Mouse (Mus musculus) intestine, postnatal 0 days (tissue): ENCODE data around the gene Disc1. TPM values are rescaled to one million over a fixed set of nuclear protein-coding genes. Genes with fewer than 3 reads are reported as not detected.
A peak's percentile ranks its signal among the peaks of the same experiment; 100 is the strongest.

ENCODE experiments used
- ATAC-seq: fragments of 200-750 bp; cut with Nextera tagmentation; 2 replicates; pipeline ENCODE4 v1.8.0; 2017; ENCODE audit warnings: mild to moderate bottlenecking, moderate TSS enrichment, moderate library complexity
- H3K27ac ChIP-seq: fragments of 300-500 bp; sonication (generic); 2 replicates; pipeline ENCODE4 v1.5.1; 2014; ENCODE audit warnings: mild to moderate bottlenecking, low read depth, low read length, moderate library complexity
- H3K27me3 ChIP-seq: fragments of 300-500 bp; sonication (generic); replicated peaks from 2 replicates; pipeline ENCODE4 v1.6.1; 2014; ENCODE audit warnings: low read length, mixed read lengths; ENCODE audit not compliant: control insufficient read depth, insufficient read depth
- H3K36me3 ChIP-seq: fragments of 300-500 bp; sonication (generic); 2 replicates; pipeline ENCODE4 v1.6.1; 2014; ENCODE audit warnings: mild to moderate bottlenecking, moderate library complexity; ENCODE audit not compliant: control insufficient read depth, insufficient read depth
- H3K4me1 ChIP-seq: fragments of 300-500 bp; sonication (generic); replicated peaks from 2 replicates; pipeline ENCODE4 v1.6.1; 2014; ENCODE audit warnings: antibody characterized with exemption, low read length, mixed read lengths; ENCODE audit not compliant: control insufficient read depth, insufficient read depth
- H3K4me2 ChIP-seq: fragments of 300-500 bp; sonication (generic); replicated peaks from 2 replicates; pipeline ENCODE4 v1.6.1; 2014; ENCODE audit warnings: low read depth, mild to moderate bottlenecking, moderate library complexity
- H3K4me3 ChIP-seq: fragments of 300-500 bp; sonication (generic); 2 replicates; pipeline ENCODE4 v1.5.1; 2014; ENCODE audit warnings: low read depth, low read length
- H3K9ac ChIP-seq: fragments of 300-500 bp; sonication (generic); 2 replicates; pipeline ENCODE4 v1.6.1; 2014; ENCODE audit warnings: mild to moderate bottlenecking, low read depth, low read length
- H3K9me3 ChIP-seq: fragments of 300-500 bp; sonication (generic); 2 replicates; pipeline ENCODE4 v1.6.1; 2016; ENCODE audit warnings: mixed run types; ENCODE audit not compliant: control insufficient read depth
- CTCF ChIP-seq: sonication (generic); IDR thresholded peaks from 2 replicates; pipeline ENCODE4 v1.5.1; 2016; ENCODE audit warnings: low read depth, mild to moderate bottlenecking, control low read depth, antibody characterized with exemption, moderate library complexity
- WGBS: fragments of 180-500 bp; shearing (Covaris S2); extraction: QIAGEN DNeasy Blood & Tissue Kit; methylation state at CpG from one replicate; pipeline ENCODE4 v1.1.7; 2014; 5-methylcytosine and 5-hydroxymethylcytosine counted together
- polyA plus RNA-seq: library from polyadenylated mRNA; unstranded; fragments of >200 nt; fragmentation: Nextera tagmentation; extraction: Ambion mirVana; gene quantifications from 2 replicates; pipeline ENCODE4 v1.2.1, GENCODE M21; 2015

The Disc1 gene
- polyA plus RNA-seq, 1 experiment from 2014 or later = 0.40 TPM

DNA sequence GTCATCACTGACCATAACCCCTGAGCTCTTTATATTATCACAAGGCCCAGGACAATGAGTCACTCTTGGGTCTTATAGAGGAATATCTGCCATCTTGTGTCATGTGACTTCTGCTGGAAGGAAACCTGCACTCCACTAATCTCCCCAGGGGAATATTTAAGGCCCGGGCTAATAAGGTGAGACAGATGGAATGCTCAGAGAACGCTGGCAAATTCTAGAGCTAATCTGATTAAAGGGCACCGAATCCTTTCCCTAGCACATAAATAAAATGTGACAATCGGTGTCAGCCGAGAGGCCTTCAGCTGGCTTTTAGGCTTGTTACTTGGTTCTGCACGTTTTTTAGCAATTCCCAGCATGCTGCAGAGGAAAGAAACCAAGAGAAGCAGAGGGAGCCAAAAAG lies 15.7 kb downstream of the Disc1 start:
- no peak overlapping the region for H3K27ac ChIP-seq
- no peaks in the 10 kb centered on the region for H3K27me3 ChIP-seq
- 62% methylated on average over 6 of the region's 6 CpGs for WGBS
- no peaks in the 10 kb centered on the region for H3K9me3 ChIP-seq
- H3K9ac ChIP-seq = no peak overlapping the region
- ATAC-seq = no peak
- H3K4me3 ChIP-seq = no peak overlapping the region
- H3K36me3 ChIP-seq = no peaks in the 10 kb centered on the region
- no peak overlapping the region for H3K4me2 ChIP-seq
- H3K4me1 ChIP-seq = no peaks in the 10 kb centered on the region
- TF ChIP-seq CTCF = no peak

DNA sequence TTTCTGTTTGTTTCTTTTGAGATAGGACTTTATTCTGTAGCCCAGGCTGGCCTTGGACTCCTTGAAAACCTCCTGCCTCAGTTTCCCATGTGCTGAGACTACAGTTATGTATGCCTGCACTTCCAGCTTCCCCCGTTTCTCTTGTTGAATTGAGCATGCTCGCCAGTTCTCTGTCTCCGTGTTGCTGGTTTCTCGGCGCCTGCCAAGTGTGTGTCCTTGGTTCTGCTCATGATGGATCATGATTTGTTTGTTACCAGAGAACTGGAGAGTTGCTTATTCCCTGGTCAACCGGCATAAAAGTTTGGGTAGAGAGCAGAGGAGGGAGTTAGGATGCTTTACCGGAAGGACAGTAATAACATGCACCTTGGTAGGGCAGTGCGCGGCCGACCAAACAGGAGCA lies 20.1 kb downstream of the Disc1 start:
- H3K9me3 ChIP-seq = no peaks in the 10 kb centered on the region
- no peak for TF ChIP-seq CTCF
- no peaks in the 10 kb centered on the region for H3K4me1 ChIP-seq
- no peaks in the 10 kb centered on the region for H3K36me3 ChIP-seq
- ATAC-seq = no peak
- no peaks in the 10 kb centered on the region for H3K27me3 ChIP-seq
- no peak overlapping the region for H3K4me2 ChIP-seq
- WGBS = 90% methylated on average over 10 of the region's 10 CpGs
- H3K4me3 ChIP-seq = no peak overlapping the region
- no peak overlapping the region for H3K27ac ChIP-seq
- no peak overlapping the region for H3K9ac ChIP-seq

DNA sequence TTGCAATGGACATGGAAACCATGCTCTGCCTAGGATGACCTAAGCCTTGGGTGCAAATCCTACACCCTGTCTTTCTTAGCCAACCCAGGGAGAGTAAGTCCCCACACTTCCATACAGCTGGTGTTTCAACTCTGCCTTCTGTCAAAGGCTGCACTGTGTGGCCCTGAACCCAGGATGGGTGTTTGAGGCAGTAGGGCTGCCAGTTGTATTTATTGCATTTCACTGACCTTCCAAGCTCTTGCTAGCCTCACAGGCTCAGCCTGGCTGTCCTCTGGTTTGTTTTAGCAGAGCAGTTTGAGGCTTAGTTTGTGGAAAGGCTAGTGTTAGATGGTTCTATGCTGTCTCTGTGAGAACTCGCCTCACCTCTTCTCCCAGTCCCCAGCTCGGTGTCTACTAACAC lies 20.6 kb downstream of the Disc1 start:
- H3K4me2 ChIP-seq = no peak overlapping the region
- ATAC-seq = no peak
- H3K27ac ChIP-seq = no peak overlapping the region
- no peak overlapping the region for H3K4me3 ChIP-seq
- H3K9me3 ChIP-seq = no peaks in the 10 kb centered on the region
- H3K27me3 ChIP-seq = no peaks in the 10 kb centered on the region
- H3K9ac ChIP-seq = no peak overlapping the region
- 0 out of 2 replicates have a peak, but pooled peaks cover 4% of the 10 kb centered on the region for H3K4me1 ChIP-seq
- 77% methylated on average over 2 of the region's 2 CpGs for WGBS
- no peak for TF ChIP-seq CTCF
- no peaks in the 10 kb centered on the region for H3K36me3 ChIP-seq

DNA sequence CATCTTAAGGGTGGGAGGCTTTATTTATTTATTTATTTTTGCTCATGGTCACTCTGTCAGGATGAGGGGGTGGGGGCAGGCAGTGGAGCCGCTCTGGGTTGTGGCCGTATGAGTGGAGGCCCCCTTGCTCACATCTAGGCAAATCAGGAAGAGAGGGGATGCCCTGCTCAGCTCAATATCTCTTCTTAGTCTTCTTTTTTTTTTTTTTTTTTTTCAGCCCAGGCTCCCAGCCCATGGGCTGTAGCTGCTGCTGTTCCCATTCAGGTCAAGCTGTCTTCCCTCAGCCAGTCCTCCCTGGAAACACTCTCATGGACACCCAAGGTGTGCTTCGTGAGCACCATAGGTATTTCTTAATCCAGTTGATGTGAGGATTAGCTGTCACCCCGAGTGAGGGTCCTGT lies 21.4 kb downstream of the Disc1 start:
- H3K27ac ChIP-seq = no peak overlapping the region
- H3K4me3 ChIP-seq = no peak overlapping the region
- no peak overlapping the region for H3K9ac ChIP-seq
- no peaks in the 10 kb centered on the region for H3K27me3 ChIP-seq
- 77% methylated on average over 4 of the region's 4 CpGs for WGBS
- 0 out of 2 replicates have a peak, but pooled peaks cover 5% of the 10 kb centered on the region for H3K4me1 ChIP-seq
- H3K9me3 ChIP-seq = no peaks in the 10 kb centered on the region
- no peak for TF ChIP-seq CTCF
- no peaks in the 10 kb centered on the region for H3K36me3 ChIP-seq
- ATAC-seq = no peak
- H3K4me2 ChIP-seq = no peak overlapping the region

DNA sequence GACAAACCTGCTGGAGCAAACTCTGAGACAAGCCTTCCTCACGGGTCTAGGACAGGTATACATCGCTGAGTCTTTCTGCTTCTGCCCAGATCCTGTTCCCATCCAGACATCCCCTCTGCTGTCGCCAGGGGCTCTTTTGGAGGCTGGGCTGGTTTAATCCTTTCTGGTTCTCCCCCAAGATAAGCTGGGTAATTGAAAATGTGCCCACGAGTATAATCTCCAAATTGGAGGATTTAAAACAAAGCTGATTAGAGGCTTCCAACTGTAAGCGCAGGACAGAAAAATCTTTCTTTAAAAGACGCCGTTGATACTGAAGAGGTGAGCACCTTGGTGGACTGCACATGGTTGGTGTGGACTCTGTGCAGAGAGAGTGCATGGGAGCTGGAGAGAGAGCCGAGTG lies 23.3 kb downstream of the Disc1 start:
- no peaks in the 10 kb centered on the region for H3K9me3 ChIP-seq
- ATAC-seq = no peak
- H3K27me3 ChIP-seq = no peaks in the 10 kb centered on the region
- H3K36me3 ChIP-seq = no peaks in the 10 kb centered on the region
- no peak overlapping the region for H3K4me2 ChIP-seq
- no peak overlapping the region for H3K4me3 ChIP-seq
- no peak overlapping the region for H3K27ac ChIP-seq
- no peak overlapping the region for H3K9ac ChIP-seq
- 0 out of 2 replicates have a peak, but pooled peaks cover 5% of the 10 kb centered on the region for H3K4me1 ChIP-seq
- no peak for TF ChIP-seq CTCF
- WGBS = 84% methylated on average over 8 of the region's 8 CpGs

DNA sequence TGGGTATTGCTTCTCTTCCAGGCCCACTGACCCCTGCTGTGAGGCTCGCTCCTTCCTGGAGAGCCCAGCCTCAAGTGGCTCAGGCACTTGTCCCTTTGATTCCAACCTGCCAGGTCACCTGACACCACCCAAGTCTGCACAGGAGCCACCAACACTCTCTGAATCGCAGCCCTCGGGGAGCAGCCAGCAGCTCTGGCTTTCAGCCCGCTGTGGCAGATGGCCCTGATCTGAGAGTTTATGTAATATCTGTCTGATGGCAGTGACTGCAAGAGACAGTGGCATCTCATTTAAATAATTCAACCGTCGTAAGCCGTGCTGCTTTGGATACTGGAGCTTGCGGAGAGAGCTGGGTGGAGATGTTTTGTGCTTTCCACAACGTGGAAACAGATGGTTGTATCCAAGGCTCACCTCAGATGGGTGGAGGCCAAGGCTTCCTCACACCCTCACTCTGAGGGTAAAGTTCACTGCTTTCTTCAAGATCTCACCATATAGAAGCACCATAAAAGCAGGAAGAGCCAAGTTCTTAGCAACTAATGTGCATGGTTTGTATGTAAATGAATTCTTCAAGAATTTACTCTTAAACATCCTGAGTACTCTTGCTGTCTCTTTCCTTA lies 24.9 kb downstream of the Disc1 start:
- Histone ChIP-seq H3K27me3 (no peaks in the 10 kb centered on the region), H3K4me1 (0 out of 2 replicates have a peak, but pooled peaks cover 5% of the 10 kb centered on the region), H3K9ac (no peak overlapping the region), H3K36me3 (no peaks in the 10 kb centered on the region), H3K27ac (peak overlapping the region; percentile 21; the same call in 1 of the 2 replicates), H3K9me3 (no peaks in the 10 kb centered on the region), H3K4me3 (no peak overlapping the region), H3K4me2 (no peak overlapping the region)
- WGBS = 33% methylated on average over 9 of the region's 9 CpGs
- peak; percentile 49; the same call in 1 of the 2 replicates for ATAC-seq
- TF ChIP-seq CTCF = no peak
